Mouse (Mus musculus) 3T3-L1 (cell line): ENCODE measurements around the gene Rab5c.

Experiments
- DNase-seq: peaks from one replicate; pipeline ENCODE4 v3.0.0-alpha.2; 2015; ENCODE audit warnings: low read depth, low spot score

Gene Rab5c

GRCm38 (mm10) chr11:100702081-100702851, 35.7 kb downstream of the Rab5c start:
- DNase-seq: peak; percentile 96

DNA sequence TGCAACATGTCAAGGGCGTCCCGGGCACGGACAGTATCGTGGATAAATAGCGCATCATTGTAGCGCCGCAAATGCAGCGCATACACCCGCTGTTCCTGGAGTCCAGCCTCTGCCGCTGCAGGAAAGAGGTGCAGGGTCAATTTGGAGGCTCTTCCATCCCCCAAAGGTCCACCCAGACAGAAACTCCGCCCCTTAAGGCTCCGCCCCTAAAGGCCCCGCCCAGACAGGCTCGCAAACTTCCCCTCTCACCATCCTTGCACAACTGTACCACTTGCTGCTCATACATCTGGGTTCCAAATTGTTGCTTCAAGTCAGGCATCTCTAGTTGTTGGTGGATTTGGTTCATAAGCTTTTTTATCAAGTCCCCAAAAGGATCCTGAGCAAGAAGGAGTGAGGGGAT, 36.7 kb downstream of the Rab5c start:
- DNase-seq: no peak

DNA sequence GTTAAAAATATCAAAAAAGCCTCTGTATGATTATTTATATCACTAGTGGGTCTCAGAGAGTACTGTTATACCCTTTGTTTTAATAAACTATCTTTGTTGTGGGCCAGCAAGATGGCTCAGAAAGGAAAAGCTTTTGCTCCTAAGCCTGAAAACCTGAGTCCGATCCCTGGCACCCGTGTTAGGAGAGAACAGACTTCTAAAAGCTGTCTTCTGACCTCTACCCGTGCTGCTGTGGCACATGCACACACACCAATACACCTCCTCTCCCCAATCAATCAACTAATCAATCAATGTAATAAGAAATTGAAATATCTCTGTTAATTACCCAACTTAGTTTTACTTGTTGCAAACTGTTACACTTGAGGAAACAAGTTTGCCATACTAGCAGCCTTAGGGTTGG, 37.3 kb downstream of the Rab5c start:
- DNase-seq: no peak

DNA sequence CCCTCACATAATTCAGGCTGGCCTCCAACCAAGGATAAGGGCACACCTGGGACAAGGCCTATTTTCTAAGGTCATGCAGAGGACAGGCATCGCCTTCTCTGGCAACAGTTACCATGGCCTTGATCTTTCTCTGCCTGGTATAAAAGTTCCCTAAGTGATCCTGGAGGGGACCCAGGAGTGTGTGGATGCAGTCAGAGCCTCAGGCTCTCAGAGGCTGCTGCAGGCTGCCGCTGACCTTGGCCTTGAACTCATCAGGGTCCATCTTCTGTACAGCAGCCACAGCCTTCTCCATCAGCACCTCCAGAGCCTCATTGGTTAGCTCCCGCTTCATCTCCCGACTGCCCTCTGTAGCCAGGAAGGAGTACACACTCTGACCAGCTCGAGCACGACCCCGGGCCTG, 40.1 kb downstream of the Rab5c start:
- no peak for DNase-seq

GRCm38 (mm10) chr11:100694926-100695325, 43.1 kb downstream of the Rab5c start:
- peak; percentile 81 for DNase-seq

- no peak for DNase-seq
Observed at GRCm38 (mm10) chr11:100693154-100693553, 44.9 kb downstream of the Rab5c start.

- DNase-seq: no peak
Observed at GRCm38 (mm10) chr11:100692164-100692616, 45.8 kb downstream of the Rab5c start, which contains the start of gene Zfp385c. Zfp385c (minus strand) TSS chr11:100692455.

GRCm38 (mm10) chr11:100690389-100690788, 47.6 kb downstream of the Rab5c start:
- peak; percentile 56 for DNase-seq

DNA sequence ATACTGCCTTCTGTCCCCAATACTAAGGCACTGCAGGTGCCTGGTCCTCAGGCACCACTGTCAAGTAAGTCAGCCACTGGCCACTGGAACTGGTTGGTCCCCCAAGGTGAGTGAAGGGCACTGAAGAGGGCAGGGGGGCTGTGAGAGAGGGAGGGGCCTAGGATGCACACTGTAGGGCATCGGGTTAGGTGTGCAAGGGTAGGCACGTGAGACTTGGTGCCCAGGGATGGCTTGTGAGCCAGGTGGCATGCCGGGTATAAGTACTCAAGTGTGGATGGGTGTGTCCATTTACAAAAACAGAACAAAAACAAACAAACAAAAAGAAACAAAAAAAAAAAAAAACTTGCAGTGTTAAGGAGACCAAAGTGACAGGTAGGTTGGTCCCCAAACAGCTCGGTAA, 49.6 kb downstream of the Rab5c start:
- DNase-seq: no peak

- no peak for DNase-seq
Observed at GRCm38 (mm10) chr11:100687265-100687664, 50.8 kb downstream of the Rab5c start.

GRCm38 (mm10) chr11:100685371-100685770, 52.6 kb downstream of the Rab5c start:
- DNase-seq: no peak

DNA sequence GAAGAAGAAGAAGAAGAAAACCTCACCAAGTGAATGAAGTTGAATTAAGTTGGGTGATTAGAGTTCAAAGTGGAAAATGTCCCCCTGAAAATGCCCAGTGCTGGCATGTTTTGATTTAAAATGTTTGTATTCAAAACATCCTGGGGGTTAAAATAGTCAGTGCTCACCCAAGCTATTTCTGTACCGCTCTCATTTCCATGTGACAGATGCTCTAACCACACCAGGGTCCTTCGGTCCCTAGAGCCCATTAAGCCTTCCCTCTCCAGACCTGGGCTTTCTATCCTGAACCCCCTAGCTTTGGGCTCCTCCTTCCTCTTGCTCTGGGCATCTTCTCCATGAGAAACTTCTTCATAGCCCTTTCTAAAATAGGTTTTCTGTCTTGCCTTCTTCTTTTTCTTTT, 53.9 kb downstream of the Rab5c start:
- DNase-seq: no peak

DNA sequence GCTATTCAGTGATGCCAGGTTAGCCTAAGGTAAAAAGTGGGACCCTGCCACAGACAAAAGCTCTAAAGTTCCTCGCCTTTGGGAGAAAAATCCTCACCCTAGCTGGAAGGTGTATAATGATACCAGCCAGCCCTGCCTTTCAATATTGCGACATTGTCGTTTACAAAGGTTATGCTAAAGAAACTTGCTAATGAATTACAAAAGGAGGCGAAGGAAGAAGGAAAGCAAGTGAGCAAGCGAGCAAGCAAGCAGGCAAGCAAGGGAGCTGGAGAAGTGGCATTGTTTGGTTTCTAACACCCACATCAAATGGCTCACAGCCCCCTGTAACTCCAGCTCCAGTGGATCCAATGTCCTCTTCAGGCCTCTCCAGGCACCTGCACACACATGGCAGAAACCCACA, 55.5 kb downstream of the Rab5c start:
- DNase-seq: no peak

GRCm38 (mm10) chr11:100681826-100682225, 56.2 kb downstream of the Rab5c start:
- DNase-seq: no peak

DNA sequence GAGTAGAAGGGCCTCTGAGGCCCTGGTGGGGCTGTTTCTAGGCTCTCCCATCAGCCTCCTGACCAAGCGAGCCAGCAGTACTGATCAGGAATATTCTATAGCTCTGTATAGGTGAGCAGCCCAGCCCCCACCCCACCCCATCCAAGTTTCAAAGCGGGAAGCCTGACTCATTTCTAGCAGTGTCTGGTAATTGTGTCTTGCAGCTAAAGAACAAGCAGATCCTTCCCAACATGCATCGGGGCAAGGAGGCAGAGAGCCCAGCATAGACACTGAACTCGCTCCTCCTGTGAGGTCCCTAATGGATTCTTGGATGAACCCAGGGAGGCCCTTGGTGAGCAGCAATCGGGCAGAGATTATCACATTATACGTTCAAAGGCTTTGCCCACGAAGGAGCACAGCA, 60.2 kb downstream of the Rab5c start:
- no peak for DNase-seq

GRCm38 (mm10) chr11:100673169-100673568, 64.8 kb downstream of the Rab5c start:
- DNase-seq: no peak

GRCm38 (mm10) chr11:100671956-100672355, 66.1 kb downstream of the Rab5c start:
- DNase-seq: no peak

DNA sequence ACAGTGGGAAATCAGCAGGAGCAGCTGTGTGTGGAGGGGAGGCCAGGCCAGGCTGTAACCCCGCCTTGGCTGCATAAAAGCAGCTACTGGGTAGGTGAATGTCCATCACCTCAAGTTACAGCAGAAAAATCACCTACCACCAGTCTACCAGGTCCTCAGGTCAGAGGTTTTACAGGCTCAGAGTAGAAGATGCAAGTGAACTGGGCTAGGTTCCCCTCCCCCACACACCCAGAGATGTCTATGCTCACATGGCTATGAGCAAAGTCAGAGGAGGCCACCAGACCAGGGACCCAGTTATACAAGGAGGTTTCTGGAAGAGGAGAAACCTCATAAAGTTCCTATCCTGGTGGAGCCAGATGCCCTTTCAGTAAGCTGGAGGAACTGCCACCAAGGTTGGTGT, 67.0 kb downstream of the Rab5c start:
- DNase-seq: no peak
